Mouse (Mus musculus) adrenal gland, adult 18-20 months (tissue): ENCODE measurements around the gene Sipa1l3. TPM values are rescaled to one million over a fixed set of nuclear protein-coding genes. Genes with fewer than 3 reads are reported as not detected.

Experiments
- DNase-seq, 2 experiments: peaks; one replicate each; pipeline ENCODE4 v3.0.0; 2021 to 2022; ENCODE audit warnings: low spot score in 2 of 2
- total RNA-seq, 2 experiments: library from RNA; stranded (reverse); gene quantifications; 1 replicate in 1 of 2; 2 replicates in 1 of 2; pipeline ENCODE4 v1.2.3; 2021

Sipa1l3 gene
- total RNA-seq, 2 experiments from 2014 or later = 23.5 to 42.5 TPM

DNA sequence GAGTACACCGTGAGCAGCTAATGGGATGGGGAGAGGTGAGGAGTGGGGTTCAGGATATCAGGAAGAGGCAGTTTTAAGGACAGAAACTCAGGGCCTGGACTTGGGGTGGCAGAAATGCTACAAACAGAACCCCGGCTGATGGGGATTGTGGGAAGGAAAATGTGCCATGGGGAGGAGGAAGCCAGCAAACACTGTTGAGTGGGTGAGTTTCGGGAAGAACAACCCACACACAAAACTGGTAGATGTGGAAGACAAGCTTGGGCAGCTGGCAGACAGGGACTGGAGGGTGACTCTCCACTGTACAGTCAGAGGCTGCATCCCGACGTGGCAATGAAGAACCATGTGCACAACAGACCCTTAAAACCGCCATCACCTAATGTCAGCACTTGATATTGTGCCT lies 69.6 kb downstream of the Sipa1l3 start:
- no peak for DNase-seq

DNA sequence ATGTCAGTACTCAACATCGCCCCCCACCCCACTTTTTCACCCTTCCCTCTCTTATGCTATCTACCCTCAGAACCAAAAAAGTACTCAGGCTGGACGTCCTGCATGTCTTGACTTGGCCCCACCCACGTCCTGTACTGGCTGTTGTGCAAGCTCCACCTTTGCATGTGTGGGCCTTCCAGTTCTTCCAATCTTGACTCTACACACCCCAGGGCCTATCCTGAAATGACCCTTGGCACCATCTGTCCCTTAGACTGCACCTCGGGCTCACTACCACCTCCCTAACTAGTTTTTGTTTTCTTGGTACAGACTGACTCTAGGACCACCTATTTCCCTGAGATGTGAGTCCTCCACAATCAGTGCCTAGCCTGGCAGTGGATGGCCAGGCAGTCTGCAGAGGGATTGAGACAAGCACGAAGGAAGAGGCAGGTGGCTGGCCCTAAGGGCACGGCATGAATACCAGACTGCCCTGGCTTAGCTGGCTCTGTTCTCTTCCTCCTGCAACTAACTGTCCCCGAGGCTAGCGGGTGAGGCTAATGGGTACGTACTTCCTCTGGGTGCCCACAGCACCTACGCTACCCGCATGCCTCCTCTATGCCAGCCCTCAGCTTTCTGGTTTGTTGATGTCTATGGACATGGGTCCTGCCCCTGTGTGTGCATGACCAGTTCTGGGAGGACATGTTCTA lies 71.2 kb downstream of the Sipa1l3 start:
- DNase-seq = no peak

DNA sequence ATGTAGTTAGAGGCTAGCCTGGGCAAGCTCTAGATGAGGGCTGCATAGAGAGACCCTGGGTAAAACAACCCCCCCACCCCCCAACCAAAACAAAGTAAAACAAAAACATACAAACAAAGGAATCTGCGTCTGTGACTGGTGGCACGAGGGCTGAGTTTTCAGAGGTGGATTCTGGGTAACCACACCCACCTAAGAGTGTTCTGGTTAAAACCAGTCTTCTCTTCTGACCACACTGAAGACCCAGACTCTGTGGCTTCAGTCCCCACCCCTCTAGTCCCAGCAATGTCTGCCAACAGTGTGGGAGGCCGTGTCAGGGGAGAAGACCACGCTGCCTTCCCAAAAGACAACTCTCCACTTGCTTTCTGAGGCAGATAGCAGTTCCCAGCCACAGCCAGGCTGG lies 72.3 kb downstream of the Sipa1l3 start:
- no peak for DNase-seq

DNA sequence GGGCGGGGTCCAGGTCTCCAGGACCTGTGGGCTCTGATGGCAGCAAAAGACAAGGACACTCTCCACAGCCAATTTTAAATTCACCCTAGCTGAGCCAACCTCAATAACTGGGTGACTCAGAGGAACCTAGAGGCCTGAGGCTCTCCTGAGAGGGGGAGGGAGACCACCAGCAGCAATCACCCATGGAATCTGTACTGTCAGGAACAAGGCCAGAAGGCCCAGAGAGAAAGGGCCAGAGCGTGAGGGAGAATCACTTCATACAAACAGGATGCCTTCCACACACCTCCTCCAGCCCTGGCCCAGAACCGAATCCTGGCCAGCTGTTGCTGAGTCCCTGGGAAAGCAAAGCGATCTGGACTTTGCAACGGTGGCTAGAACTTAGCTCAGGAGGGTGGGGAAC lies 73.9 kb downstream of the Sipa1l3 start:
- DNase-seq = no peak

DNA sequence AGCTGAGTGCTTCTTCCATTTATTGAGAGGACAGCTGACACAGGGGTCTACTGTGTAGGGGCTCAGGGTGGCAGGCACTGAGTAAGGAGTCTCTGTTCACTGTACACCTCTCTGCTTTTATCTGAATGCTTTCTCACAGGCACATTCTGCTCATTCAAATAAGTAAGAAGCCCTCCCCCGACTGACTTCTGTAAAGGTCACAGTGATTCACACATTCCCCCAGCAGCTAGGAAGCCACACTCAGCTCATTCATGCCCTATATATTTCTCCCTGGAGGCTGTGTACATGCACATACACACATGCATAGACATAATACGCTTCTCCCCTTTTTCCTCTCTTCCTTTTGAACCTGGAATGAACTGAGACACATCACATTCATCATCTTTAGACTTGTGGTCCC lies 74.4 kb downstream of the Sipa1l3 start:
- DNase-seq = no peak

DNA sequence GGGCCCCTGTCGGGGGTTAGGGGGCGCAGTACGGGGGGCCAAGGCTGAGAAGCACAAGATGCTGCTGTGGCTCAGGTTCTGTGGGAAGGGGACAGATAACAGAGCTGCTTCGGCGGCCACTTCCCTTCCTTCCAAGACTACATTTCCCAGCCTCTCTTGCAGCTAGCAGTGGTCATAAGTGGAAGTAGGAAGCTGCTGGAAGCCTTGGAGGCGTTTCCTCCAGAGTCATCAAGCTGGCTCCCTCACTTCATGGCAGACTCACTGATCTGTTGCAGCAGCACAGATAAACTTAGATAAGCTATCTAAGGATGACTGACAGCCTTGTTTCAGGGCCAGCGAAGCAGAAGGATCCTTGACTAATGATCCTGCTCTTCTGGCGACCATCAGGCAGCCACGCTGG lies 76.6 kb downstream of the Sipa1l3 start:
- no peak for DNase-seq

DNA sequence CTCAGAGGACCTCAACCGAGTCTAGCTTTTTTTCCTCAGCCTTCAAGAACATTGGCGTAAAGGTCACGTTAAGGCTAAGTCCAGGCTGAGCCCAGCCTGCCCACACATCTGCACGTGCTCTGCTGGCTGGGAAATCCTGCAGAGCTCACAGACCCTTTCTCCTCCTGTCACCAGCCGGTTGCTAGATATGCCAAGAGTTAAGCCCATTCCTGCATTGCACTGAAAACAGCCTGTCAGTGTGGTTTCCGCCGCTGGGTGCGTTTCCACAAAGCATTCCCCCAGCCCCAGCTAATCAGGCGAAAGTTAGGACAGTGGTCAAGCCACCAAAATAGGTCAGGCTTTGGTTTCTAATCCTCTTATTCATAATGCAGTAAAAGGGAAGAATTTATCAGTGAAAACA lies 77.3 kb downstream of the Sipa1l3 start:
- no peak for DNase-seq

DNA sequence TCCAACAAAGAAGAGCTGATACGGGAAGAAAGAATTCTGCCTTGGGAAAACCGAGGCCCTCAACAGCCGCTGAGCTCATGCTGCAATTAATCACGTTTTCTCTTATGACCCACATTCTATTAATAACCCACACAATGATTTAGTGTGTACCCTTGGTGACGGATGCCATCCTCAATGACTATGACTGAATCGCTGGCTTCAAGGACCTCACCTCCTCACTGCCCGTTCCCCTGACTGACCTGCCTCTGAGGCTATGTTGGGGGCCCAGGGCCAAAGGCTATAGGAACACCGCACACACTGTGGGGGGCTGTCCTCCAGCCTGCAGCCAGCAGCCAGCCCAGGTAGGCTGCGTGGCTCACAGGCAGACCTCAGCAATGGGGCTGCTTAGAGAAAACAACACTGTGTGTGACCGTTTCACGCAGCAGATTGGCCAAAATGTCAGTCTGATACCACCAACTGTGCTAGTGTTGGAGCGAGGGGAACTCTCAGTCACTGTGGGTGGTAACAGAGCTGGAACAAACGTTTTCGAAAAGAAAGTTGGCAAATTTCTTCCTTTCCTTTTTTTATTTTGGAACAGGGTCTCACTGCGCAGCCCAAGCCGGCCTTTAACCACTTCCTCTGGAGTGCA lies 79.7 kb downstream of the Sipa1l3 start:
- DNase-seq = peak; percentile 35 to 41

DNA sequence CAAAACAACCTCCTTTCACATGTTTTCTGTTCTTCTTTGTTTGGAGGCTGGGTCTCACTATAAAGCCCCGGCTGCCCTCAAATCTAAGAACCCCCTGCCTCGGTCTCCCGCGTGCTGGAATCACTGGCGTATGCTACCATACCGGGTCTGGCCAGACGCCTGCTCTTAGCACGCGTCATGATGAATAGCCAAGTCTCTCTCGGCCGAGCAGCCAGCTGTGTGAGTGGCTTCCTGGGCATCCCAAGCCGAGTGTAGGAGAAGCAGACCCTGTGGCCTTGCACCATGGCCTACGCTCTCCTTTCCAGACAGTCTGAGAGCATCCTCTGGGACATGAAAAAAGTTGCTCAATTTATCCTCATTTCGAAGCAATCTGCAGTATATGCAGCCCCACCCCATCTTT lies 80.2 kb downstream of the Sipa1l3 start:
- DNase-seq = no peak

DNA sequence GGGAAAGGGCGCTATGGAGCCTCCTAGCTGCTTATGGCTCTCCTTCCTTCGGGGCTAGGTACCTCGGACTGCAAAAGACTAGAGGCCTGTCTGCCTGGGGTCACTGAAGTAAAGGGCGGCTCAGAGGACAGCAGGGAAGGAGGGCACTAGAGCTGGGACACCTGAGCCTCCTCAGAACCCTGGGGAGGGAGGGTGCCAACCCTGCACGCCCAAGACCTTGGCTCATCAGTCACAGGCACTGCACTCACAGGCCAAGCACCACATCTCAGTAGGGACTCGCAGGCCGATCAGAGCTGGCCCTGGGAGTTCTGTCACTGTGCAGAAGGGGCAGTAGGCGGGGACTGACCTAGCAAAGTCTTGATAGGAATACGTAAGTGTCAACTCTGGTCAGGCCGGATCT lies 81.4 kb downstream of the Sipa1l3 start:
- no peak for DNase-seq

DNA sequence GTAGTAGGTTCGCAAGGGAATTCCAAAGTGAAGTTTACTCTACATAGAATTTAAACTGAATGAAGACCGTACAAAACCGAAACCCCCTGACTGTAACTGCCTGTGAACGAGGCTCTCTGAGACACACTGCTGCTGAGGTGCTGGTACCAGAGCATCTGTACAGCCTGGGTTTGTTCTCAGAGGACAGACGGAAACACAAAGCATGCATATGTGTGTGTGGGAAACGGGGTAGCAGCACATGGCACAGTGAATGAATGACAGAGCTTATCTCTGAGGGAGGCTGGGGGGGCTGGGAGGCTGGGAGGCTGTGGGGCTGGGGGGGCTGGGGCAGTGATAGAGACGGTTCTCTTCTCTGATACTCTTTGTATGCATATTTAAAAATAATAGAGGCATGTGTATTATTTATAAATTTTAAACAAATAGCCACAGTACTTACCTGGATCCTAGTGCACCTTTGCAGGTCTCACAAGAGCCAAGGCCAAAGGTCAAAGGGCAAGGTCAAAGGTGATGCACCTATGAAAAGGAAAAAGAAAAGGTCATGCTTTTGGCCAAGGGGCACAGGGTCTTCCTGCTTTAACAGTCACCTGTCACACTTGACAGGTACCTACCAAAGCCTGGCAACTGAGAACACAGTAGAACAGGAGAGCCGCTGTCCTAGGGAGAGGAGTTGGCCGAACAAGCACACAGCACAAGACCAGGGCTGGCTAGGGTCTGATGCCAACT lies 84.0 kb downstream of the Sipa1l3 start:
- DNase-seq = no peak

DNA sequence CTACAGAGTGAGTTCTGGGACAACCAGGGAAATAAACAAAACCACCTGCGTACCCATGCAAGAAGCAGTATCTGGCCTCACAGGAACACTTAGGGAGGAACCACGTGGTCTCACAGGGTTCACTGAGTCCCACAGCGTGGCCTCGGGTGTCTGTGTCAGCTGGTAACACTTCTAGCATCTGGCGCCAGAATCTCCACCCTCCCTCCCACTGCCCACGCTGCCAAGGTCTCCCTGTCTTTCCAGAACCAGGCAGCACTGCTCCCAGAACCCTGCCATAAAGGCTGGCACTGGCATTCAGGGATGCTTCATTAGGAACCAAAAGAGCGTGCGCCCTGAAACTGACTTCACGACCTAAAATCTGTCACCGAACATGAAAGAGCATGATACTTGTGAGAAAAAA lies 84.7 kb downstream of the Sipa1l3 start:
- DNase-seq = no peak

DNA sequence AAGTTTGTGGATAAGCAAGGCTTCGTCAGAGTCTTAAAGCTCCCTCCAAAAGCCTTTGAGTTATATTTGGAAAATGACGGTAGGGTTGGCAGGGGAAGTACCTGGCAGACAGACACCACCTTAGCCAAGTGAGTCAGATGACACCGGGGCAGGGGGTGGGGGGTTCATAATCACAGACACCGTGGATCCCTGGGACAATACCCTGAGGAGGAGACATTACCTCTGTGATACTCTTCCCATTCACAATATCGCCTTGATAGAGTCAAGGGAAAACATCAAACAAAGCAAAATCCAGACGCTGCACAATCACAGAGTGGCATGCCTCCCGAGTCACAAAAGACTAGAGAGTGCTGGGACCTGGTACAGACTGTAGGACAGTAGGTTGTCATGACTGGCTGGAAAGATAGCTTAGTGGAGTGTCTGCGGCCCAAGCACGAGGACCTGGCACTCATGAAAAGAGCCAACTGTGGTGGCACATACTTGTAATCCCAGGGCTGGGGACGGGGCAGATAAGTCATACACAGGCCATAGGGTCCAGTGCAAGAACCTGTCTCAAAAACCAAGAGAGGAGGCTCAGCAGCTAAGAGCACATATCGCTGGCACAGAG lies 85.4 kb downstream of the Sipa1l3 start:
- no peak for DNase-seq

DNA sequence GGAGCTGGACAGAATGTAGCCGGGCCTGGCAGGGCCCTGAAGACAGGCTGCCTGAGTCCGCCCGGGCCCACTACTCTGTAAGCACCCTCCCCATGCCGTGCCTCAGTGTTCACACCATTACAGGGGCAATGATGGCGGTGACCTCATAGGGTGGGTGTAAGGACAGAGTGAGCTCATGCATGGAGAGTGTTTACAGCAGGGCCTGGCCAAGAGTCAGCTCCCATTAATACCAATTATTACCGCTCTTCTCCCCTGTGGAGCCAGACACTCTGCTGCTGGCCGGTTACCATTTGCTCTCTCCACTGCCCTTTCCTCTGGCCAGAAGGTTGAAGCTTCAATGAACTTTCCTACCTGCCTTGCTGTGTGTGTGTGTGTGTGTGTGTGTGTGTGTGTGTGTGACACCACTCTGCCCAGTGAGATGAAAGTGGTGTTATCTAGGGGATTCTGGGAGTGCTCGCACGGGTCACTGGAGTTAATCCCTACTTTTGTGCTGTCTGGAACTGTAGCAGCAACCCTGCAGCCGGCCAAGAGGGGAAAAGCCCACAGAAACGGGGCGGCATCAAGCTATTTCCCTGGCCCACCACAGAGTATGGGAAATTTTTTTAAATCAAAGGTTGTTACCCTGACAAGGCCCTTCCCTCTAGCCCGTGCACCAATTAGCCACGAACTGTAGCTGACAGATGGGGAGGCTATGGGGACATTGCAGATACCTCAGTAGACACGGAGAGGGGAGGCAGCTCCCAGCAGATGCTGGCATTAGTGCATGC lies 86.1 kb downstream of the Sipa1l3 start:
- no peak for DNase-seq

DNA sequence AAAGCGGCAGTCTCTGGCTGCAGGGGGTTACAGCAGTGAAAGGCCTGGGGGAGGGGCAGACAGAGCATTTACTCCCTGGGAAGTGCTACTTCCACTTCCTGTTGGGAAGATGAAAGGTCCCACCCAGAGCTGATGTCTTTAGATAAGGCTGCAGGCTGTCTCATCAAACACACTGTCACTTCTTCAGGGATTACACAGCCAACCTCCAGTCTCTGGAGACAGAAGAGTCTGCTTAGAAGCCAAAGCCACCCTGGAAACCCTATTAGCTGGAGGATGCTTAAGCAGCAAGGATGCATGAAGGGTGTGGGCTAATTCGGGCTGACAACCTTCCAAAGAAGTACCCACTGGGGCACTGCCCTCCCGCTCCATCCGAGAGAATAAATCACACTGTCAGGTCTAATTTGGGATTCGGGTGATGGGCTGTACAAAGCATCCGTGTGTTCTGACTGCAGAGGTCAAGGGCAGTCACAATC lies 87.7 kb downstream of the Sipa1l3 start:
- DNase-seq = no peak

DNA sequence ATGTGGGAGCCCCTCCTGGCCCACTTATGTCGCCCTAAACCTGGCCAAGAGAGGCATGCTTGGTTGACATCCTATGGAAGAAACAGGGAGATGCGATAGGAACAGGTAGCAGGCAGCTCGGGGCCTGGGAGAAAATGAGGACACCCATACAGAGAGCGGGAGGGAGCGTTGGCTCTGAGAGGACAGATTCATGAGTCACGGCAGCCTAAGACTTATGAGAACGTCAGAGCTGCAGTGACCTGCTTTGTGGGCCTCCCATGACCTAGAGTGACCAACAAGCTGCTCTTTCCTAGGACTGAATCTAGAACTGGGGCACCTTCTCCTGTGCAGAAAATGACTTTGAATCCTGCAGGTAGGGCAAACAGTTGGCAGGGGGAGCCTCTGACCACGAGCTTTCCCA lies 92.4 kb downstream of the Sipa1l3 start:
- no peak for DNase-seq

DNA sequence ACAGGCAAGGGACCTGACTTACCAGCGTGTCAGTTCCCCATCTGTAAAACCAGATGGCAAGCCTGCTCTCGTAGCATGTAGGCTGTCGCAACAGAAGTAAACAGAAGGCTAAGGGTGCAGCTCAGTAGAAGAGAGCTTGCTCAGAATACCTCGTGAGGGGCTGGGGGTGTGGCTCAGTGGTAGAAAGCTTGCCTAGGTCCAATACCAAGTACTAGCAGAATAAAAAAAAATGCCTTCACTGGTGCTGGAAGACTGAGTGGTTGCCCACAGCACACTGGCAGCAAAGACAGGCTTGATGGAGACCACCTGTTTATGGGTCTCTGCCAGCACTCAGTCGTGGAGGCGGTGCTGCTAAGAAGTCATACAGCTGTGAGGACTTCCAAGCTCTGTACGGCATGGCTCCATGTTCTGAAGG lies 93.0 kb downstream of the Sipa1l3 start:
- DNase-seq = no peak

DNA sequence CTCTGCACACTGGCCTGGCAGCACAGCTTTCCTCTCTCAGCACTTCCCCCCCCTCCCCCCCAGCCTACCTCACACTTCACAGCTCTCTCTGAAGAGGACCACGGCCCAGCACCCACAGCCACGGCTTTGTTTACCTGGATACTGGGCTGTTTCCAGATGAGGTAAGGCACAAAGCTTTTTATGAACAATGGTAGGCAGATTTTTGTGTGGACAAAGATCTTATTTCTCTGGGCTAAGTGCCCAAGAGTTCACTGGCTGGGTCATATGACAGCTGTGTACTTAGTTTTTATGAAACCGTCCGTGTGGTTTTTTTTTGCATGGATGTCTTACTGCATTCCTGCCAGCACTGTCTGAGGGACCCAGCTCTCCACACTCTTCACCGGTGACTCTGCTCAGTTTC lies 93.8 kb downstream of the Sipa1l3 start:
- no peak for DNase-seq

DNA sequence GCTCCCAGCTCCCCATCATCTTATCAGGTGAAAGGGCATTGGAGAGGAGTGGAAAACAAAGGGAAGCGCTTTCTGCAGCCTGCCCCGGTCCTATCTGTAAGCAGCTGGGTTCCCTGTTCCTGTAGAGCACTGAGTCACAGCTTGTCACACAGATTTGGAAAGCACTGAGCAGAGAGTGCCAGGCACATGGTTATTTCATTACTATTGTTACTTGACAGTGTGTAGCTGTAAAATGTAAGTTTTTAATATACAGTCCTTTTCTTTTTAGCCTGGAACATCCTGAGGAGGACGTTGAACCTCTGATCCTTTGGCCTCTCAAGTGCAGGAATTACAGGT lies 96.6 kb downstream of the Sipa1l3 start:
- no peak for DNase-seq

DNA sequence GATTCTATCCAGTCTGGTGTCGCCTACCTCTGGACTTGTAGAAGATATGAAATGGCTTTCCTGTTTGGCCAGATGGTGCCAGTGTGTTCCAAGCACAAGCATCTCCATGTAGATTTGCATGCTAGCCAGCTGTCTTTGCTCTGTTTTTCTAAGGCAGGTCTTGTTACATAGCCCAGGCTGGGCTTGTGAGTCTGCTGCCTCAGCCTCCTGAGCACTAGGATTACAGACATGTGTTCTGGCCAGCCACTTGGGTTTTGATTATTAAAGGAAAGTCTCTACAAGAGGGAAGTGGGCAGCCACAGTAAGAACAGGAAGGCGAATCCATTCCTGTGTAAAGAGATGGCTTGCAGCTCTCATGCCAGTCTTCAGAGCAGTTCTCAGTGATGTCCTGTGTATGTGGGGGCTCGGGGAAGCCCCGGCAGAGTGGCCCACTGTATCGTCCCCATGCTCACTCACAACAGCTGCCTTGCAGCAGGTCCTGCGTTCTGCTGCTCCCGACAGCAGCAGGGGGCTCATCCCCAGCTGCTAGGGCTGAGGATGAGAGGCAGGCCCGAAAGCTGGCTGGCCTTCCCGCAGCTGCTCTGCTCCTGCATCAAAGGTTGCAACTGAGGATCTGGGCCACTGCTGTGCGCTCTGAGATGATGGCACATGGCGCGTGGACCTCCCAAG lies 97.1 kb downstream of the Sipa1l3 start:
- no peak for DNase-seq

DNA sequence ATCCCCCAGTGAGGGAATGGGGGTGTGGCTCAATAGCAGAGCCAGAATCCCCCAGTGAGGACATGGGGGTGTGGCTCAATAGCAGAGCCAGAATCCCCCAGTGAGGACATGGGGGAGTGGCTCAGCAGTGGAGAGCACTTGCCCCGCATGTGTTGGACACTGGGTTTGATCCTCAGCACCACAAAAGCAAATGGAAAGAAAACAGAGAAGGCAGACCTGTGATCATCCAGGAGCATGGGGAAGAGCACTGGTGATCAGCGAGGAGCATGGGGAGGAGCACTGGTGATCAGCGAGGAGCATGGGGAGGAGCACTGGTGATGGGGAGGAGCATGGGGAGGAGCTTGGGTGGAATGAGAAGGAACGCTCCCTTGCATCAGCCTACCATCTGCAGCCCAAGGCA lies 98.6 kb downstream of the Sipa1l3 start:
- no peak for DNase-seq
